Mouse (Mus musculus): ENCODE measurements around the gene Cd81.

- TF ChIP-seq POLR2A (IDR thresholded peaks at IDR 0.05; ENCODE audit: low read depth, low read length) (no peak), CTCF (IDR thresholded peaks at IDR 0.05; ENCODE audit: borderline replicate concordance, insufficient read depth, low read length) (no peak)
Observed at GRCm38 (mm10) chr7:143040561-143040960, 12.0 kb upstream of the Cd81 start.

Measured in embryonic fibroblast, embryonic 13.5 days (primary cell).